ENCODE assay signal across 27 mouse cellular contexts in genomic region chr7:86385769-86386168, GRCm38 (mm10). TPM values are rescaled to one million over a fixed set of nuclear protein-coding genes. Genes with fewer than 3 reads are reported as not detected.
A peak's percentile ranks its signal among the peaks of the same experiment; 100 is the strongest.
DNase-seq lines count a peak whose midpoint lies in the region; ATAC-seq and TF ChIP-seq lines count a peak whose summit lies in the region.
"Had no signal": no experiment of that assay in that cellular context is flagged by ENCODE, and none has a peak within 500 bp of the region (broad histone marks: within the 10 kb centered on the region; RNA-seq: fewer than 3 reads in every experiment).

No protein-coding gene starts in this region.

- H3K36me3 ChIP-seq in liver, embryonic 12.5 days, result no peaks in the 10 kb centered on the region
- H3K36me3 ChIP-seq: embryonic facial prominence, embryonic 13.5 days; limb, embryonic 12.5 days; liver, embryonic 13.5 days; lung, embryonic 15.5 days; midbrain, embryonic 10.5 days; neural tube, embryonic 12.5 days had no signal

- H3K4me3 ChIP-seq in liver, embryonic 12.5 days, result no peak overlapping the region
- H3K4me3 ChIP-seq: embryonic facial prominence, embryonic 13.5 days; limb, embryonic 12.5 days; liver, embryonic 13.5 days; lung, embryonic 15.5 days; midbrain, embryonic 10.5 days; neural tube, embryonic 12.5 days had no signal

- POLR2A ChIA-PET in Patski (lab: Charles Lee), result no interaction called here

- no peak overlapping the region for H3K4me2 ChIP-seq in liver, embryonic 12.5 days
- H3K4me2 ChIP-seq: embryonic facial prominence, embryonic 13.5 days; limb, embryonic 12.5 days; liver, embryonic 13.5 days; lung, embryonic 15.5 days; neural tube, embryonic 12.5 days had no signal

- no peaks in the 10 kb centered on the region for H3K4me1 ChIP-seq in liver, embryonic 12.5 days
- H3K4me1 ChIP-seq: embryonic facial prominence, embryonic 13.5 days; limb, embryonic 12.5 days; liver, embryonic 13.5 days; lung, embryonic 15.5 days; midbrain, embryonic 10.5 days; neural tube, embryonic 12.5 days had no signal

- 62% methylated on average over 3 of the region's 3 CpGs for WGBS in liver, embryonic 12.5 days (ENCODE audit: insufficient replicate concordance)

- in situ Hi-C loops in Patski (cut with MboI; ENCODE audit: low pct_unique_long_range_greater_than_20kb), result no loop called here

- peak; percentile 1 for DNase-seq in kidney, adult 9 months
- DNase-seq in kidney, adult 11 months, result no peak
- DNase-seq in ES-CJ7 (ENCODE audit: low read depth, low spot score), result peak; percentile 57
- no peak for DNase-seq in Patski (ENCODE audit: low read depth, low spot score)
- peak; percentile 1 for DNase-seq in embryo, embryonic 11.5 days (ENCODE audit: low read depth, low spot score)
- no peak for DNase-seq in urinary bladder, adult 2 months (ENCODE audit: low spot score)
- DNase-seq: adrenal gland, postnatal 14 days; cerebellum, adult 11-12 months; cerebellum, postnatal 25 days; heart, adult 11 months; heart, postnatal 36 days; kidney, postnatal 4 days; liver, embryonic 13.5 days; thymus, postnatal 14 days had no signal

- H3K9ac ChIP-seq in liver, embryonic 12.5 days, result no peak overlapping the region
- H3K9ac ChIP-seq: embryonic facial prominence, embryonic 13.5 days; limb, embryonic 12.5 days; liver, embryonic 13.5 days; lung, embryonic 15.5 days; neural tube, embryonic 12.5 days had no signal

- no peak overlapping the region for H3K27ac ChIP-seq in liver, embryonic 12.5 days
- H3K27ac ChIP-seq: embryonic facial prominence, embryonic 13.5 days; limb, embryonic 12.5 days; liver, embryonic 13.5 days; lung, embryonic 15.5 days; macrophage; midbrain, embryonic 10.5 days; neural tube, embryonic 12.5 days had no signal

- H3K27me3 ChIP-seq in Patski, result no peaks in the 10 kb centered on the region
- no peaks in the 10 kb centered on the region for H3K27me3 ChIP-seq in liver, embryonic 12.5 days (replicated peaks)
- H3K27me3 ChIP-seq: embryonic facial prominence, embryonic 13.5 days; limb, embryonic 12.5 days; liver, embryonic 13.5 days; lung, embryonic 15.5 days; neural tube, embryonic 12.5 days had no signal

- CTCF ChIA-PET in Patski (lab: Charles Lee), result no interaction called here

- no peak for ATAC-seq in Patski
- no peak for ATAC-seq in liver, embryonic 12.5 days
- ATAC-seq: activated CD4-positive, CD25-positive, alpha-beta regulatory T cell, adult 4 months; forebrain, embryonic 16.5 days had no signal

- no peaks in the 10 kb centered on the region for H3K9me3 ChIP-seq in liver, embryonic 12.5 days (replicated peaks)
- H3K9me3 ChIP-seq: embryonic facial prominence, embryonic 13.5 days; limb, embryonic 12.5 days; liver, embryonic 13.5 days; lung, embryonic 15.5 days; midbrain, embryonic 10.5 days; neural tube, embryonic 12.5 days had no signal

- TF ChIP-seq CTCF in Patski (IDR thresholded peaks at IDR 0.05), result peak; percentile 16

RNA-seq across cellular contexts. Expression of gene Olfr304, which starts 0.7 kb away (rescaled TPM):
- not detected for polyA plus RNA-seq in Patski (2021)
- not detected in 2 replicates for polyA plus RNA-seq in urinary bladder, adult 2 months (2012; rRNA removed)
- polyA plus RNA-seq in liver, embryonic 12.5 days (2016; fragmentation: Nextera tagmentation; extraction: Ambion mirVana), result not detected in 2 replicates
- polyA plus RNA-seq: activated CD4-positive, CD25-positive, alpha-beta regulatory T cell, adult 4 months; embryonic facial prominence, embryonic 13.5 days; forebrain, embryonic 16.5 days; heart, embryonic 14.5 days; kidney, embryonic 14.5 days; limb, embryonic 12.5 days; liver, embryonic 13.5 days; lung, embryonic 15.5 days; macrophage; midbrain, embryonic 10.5 days; neural tube, embryonic 12.5 days; small intestine, adult 2 months; testis, adult 2 months had no signal

RNA-seq across cellular contexts. Expression of gene Olfr303, which starts 11.8 kb away (rescaled TPM):
- not detected for polyA plus RNA-seq in Patski (2021)
- not detected in 2 replicates for polyA plus RNA-seq in urinary bladder, adult 2 months (2012; rRNA removed)
- polyA plus RNA-seq in liver, embryonic 12.5 days (2016; fragmentation: Nextera tagmentation; extraction: Ambion mirVana), result not detected in 2 replicates
- polyA plus RNA-seq: activated CD4-positive, CD25-positive, alpha-beta regulatory T cell, adult 4 months; embryonic facial prominence, embryonic 13.5 days; forebrain, embryonic 16.5 days; heart, embryonic 14.5 days; kidney, embryonic 14.5 days; limb, embryonic 12.5 days; liver, embryonic 13.5 days; lung, embryonic 15.5 days; macrophage; midbrain, embryonic 10.5 days; neural tube, embryonic 12.5 days; small intestine, adult 2 months had no signal

RNA-seq across cellular contexts. Expression of gene Olfr301, which starts 17.9 kb away (rescaled TPM):
- polyA plus RNA-seq in Patski (2021), result not detected
- polyA plus RNA-seq in urinary bladder, adult 2 months (2012; rRNA removed), result not detected in 2 replicates
- polyA plus RNA-seq in liver, embryonic 12.5 days (2016; fragmentation: Nextera tagmentation; extraction: Ambion mirVana), result not detected in 2 replicates
- polyA plus RNA-seq: activated CD4-positive, CD25-positive, alpha-beta regulatory T cell, adult 4 months; embryonic facial prominence, embryonic 13.5 days; forebrain, embryonic 16.5 days; heart, embryonic 14.5 days; kidney, embryonic 14.5 days; limb, embryonic 12.5 days; liver, embryonic 13.5 days; lung, embryonic 15.5 days; macrophage; midbrain, embryonic 10.5 days; neural tube, embryonic 12.5 days; small intestine, adult 2 months had no signal

RNA-seq across cellular contexts. Expression of gene Olfr305, which starts 19.0 kb away (rescaled TPM):
- polyA plus RNA-seq in Patski (2021), result not detected
- polyA plus RNA-seq in urinary bladder, adult 2 months (2012; rRNA removed), result not detected in 2 replicates
- polyA plus RNA-seq in liver, embryonic 12.5 days (2016; fragmentation: Nextera tagmentation; extraction: Ambion mirVana), result not detected in 2 replicates
- polyA plus RNA-seq: activated CD4-positive, CD25-positive, alpha-beta regulatory T cell, adult 4 months; embryonic facial prominence, embryonic 13.5 days; forebrain, embryonic 16.5 days; heart, embryonic 14.5 days; kidney, embryonic 14.5 days; limb, embryonic 12.5 days; liver, embryonic 13.5 days; lung, embryonic 15.5 days; macrophage; midbrain, embryonic 10.5 days; neural tube, embryonic 12.5 days; small intestine, adult 2 months had no signal

RNA-seq across cellular contexts. Expression of gene Olfr307, which starts 48.4 kb away (rescaled TPM):
- polyA plus RNA-seq in Patski (2021), result not detected
- polyA plus RNA-seq in urinary bladder, adult 2 months (2012; rRNA removed), result not detected in 2 replicates
- not detected in 2 replicates for polyA plus RNA-seq in liver, embryonic 12.5 days (2016; fragmentation: Nextera tagmentation; extraction: Ambion mirVana)
- polyA plus RNA-seq: activated CD4-positive, CD25-positive, alpha-beta regulatory T cell, adult 4 months; embryonic facial prominence, embryonic 13.5 days; forebrain, embryonic 16.5 days; heart, embryonic 14.5 days; kidney, embryonic 14.5 days; limb, embryonic 12.5 days; liver, embryonic 13.5 days; lung, embryonic 15.5 days; macrophage; midbrain, embryonic 10.5 days; neural tube, embryonic 12.5 days; small intestine, adult 2 months had no signal

Comparison
In these comparisons a context has a peak if more than half of its experiments do, and no peak if none do; other contexts are left out.
1. DNase-seq: peak in kidney, adult 9 months (single experiment), ES-CJ7 (single experiment) and embryo, embryonic 11.5 days (single experiment); none in kidney, adult 11 months (single experiment), Patski (single experiment) and urinary bladder, adult 2 months (single experiment).